Mouse (Mus musculus): ENCODE results near the gene Epb41l1. TPM values are rescaled to one million over a fixed set of nuclear protein-coding genes. Genes with fewer than 3 reads are reported as not detected.

Gene Epb41l1
- total RNA-seq, 2 experiments from 2014 or later = 340 to 347 TPM

- Histone ChIP-seq H3K27ac (peak overlapping the region; percentile 46; the same call in 1 of the 2 replicates), H3K4me3 (no peak overlapping the region)
- no peak for DNase-seq (ENCODE audit: low spot score in 2 of 2)
- TF ChIP-seq CTCF (conservative IDR thresholded peaks at IDR 0.05) = no peak
Observed at GRCm38 (mm10) chr2:156430326-156430725, 9.6 kb downstream of the Epb41l1 start.

- no peak for DNase-seq (ENCODE audit: low spot score in 2 of 2)
- Histone ChIP-seq H3K4me3 (no peak overlapping the region), H3K27ac (peak overlapping the region; percentile 82; the same call in 1 of the 2 replicates)
- TF ChIP-seq CTCF (conservative IDR thresholded peaks at IDR 0.05) = no peak
Observed at GRCm38 (mm10) chr2:156431409-156431808, 10.7 kb downstream of the Epb41l1 start.

- no peak overlapping the region; the same call in 1 of the 2 replicates for H3K4me3 ChIP-seq
- DNase-seq (ENCODE audit: low spot score in 2 of 2) = peak; percentile 44 to 60
- H3K27ac ChIP-seq = peak overlapping the region; percentile 82
- no peak for TF ChIP-seq CTCF (conservative IDR thresholded peaks at IDR 0.05)
Observed at GRCm38 (mm10) chr2:156432086-156432485, 11.4 kb downstream of the Epb41l1 start.

GRCm38 (mm10) chr2:156432874-156433868 is 12.5 kb downstream of the Epb41l1 start:
- H3K27ac ChIP-seq = peak overlapping the region; percentile 82
- no peak for TF ChIP-seq CTCF (conservative IDR thresholded peaks at IDR 0.05)
- DNase-seq (ENCODE audit: low spot score in 2 of 2) = no peak
- H3K4me3 ChIP-seq = no peak overlapping the region

- TF ChIP-seq CTCF (conservative IDR thresholded peaks at IDR 0.05) = no peak
- no peak for DNase-seq (ENCODE audit: low spot score in 2 of 2)
- no peak overlapping the region for H3K4me3 ChIP-seq
- H3K27ac ChIP-seq = no peak overlapping the region; the same call in 1 of the 2 replicates
Observed at GRCm38 (mm10) chr2:156437637-156438036, 16.9 kb downstream of the Epb41l1 start.

GRCm38 (mm10) chr2:156439666-156440462 is 19.2 kb downstream of the Epb41l1 start:
- H3K4me3 ChIP-seq = no peak overlapping the region
- TF ChIP-seq CTCF (conservative IDR thresholded peaks at IDR 0.05) = no peak
- DNase-seq (ENCODE audit: low spot score in 2 of 2) = no peak
- no peak overlapping the region for H3K27ac ChIP-seq

- no peak for TF ChIP-seq CTCF (conservative IDR thresholded peaks at IDR 0.05)
- no peak overlapping the region for H3K27ac ChIP-seq
- H3K4me3 ChIP-seq = no peak overlapping the region
- DNase-seq (ENCODE audit: low spot score in 2 of 2) = no peak
Observed at GRCm38 (mm10) chr2:156441909-156442308, 21.2 kb downstream of the Epb41l1 start.

- H3K4me3 ChIP-seq = no peak overlapping the region
- TF ChIP-seq CTCF (conservative IDR thresholded peaks at IDR 0.05) = no peak
- DNase-seq (ENCODE audit: low spot score in 2 of 2) = no peak
- no peak overlapping the region for H3K27ac ChIP-seq
Observed at GRCm38 (mm10) chr2:156443323-156443722, 22.6 kb downstream of the Epb41l1 start.

GRCm38 (mm10) chr2:156446489-156447035 is 25.9 kb downstream of the Epb41l1 start:
- DNase-seq (ENCODE audit: low spot score in 2 of 2) = no peak
- TF ChIP-seq CTCF (conservative IDR thresholded peaks at IDR 0.05) = no peak
- H3K27ac ChIP-seq = no peak overlapping the region
- no peak overlapping the region for H3K4me3 ChIP-seq

GRCm38 (mm10) chr2:156447413-156448295 is 26.9 kb downstream of the Epb41l1 start:
- DNase-seq (ENCODE audit: low spot score in 2 of 2) = no peak
- TF ChIP-seq CTCF (conservative IDR thresholded peaks at IDR 0.05) = no peak
- H3K4me3 ChIP-seq = no peak overlapping the region
- no peak overlapping the region for H3K27ac ChIP-seq

GRCm38 (mm10) chr2:156451225-156452148 is 30.8 kb downstream of the Epb41l1 start:
- DNase-seq (ENCODE audit: low spot score in 2 of 2) = peak in 1 of 2 experiments; percentile 50
- no peak overlapping the region for H3K4me3 ChIP-seq
- H3K27ac ChIP-seq = peak overlapping the region; percentile 57
- no peak for TF ChIP-seq CTCF (conservative IDR thresholded peaks at IDR 0.05)

All from layer of hippocampus, adult 2 months (tissue).